Mouse (Mus musculus): Measurements from ENCODE around the gene Erc2. TPM values are rescaled to one million over a fixed set of nuclear protein-coding genes. Genes with fewer than 3 reads are reported as not detected.

Erc2 gene
- polyA plus RNA-seq, 1 experiment from 2014 or later = 13.1 TPM

- H3K4me1 ChIP-seq (ENCODE audit: control insufficient read depth, insufficient read depth, low read length) = no peaks in the 10 kb centered on the region
- H3K36me3 ChIP-seq (ENCODE audit: control insufficient read depth, insufficient read depth, low read length) = no peaks in the 10 kb centered on the region
- H3K27ac ChIP-seq (ENCODE audit: low read depth, low read length) = no peak overlapping the region
- 62% methylated on average over 2 of the region's 2 CpGs for WGBS
- no peak overlapping the region for H3K4me2 ChIP-seq (ENCODE audit: low read depth)
- H3K4me3 ChIP-seq (ENCODE audit: low read depth, low read length) = no peak overlapping the region
- no peaks in the 10 kb centered on the region for H3K9me3 ChIP-seq (ENCODE audit: control insufficient read depth, low read length)
- no peaks in the 10 kb centered on the region for H3K27me3 ChIP-seq (ENCODE audit: control insufficient read depth, insufficient read depth, low read length)
- ATAC-seq (ENCODE audit: insufficient read depth, low FRiP score, low TSS enrichment) (no peak), DNase-seq (ENCODE audit: low spot score) (no peak)
- H3K9ac ChIP-seq (ENCODE audit: low read length) = no peak overlapping the region
Observed at GRCm38 (mm10) chr14:27642981-27643380, 20.8 kb downstream of the Erc2 start.

- 57% methylated on average over 11 of the region's 11 CpGs for WGBS
- Histone ChIP-seq H3K9me3 (ENCODE audit: control insufficient read depth, low read length) (no peaks in the 10 kb centered on the region), H3K4me2 (ENCODE audit: low read depth) (no peak overlapping the region), H3K4me3 (ENCODE audit: low read depth, low read length) (no peak overlapping the region), H3K4me1 (ENCODE audit: control insufficient read depth, insufficient read depth, low read length) (no peaks in the 10 kb centered on the region), H3K27ac (ENCODE audit: low read depth, low read length) (no peak overlapping the region), H3K9ac (ENCODE audit: low read length) (no peak overlapping the region), H3K36me3 (ENCODE audit: control insufficient read depth, insufficient read depth, low read length) (no peaks in the 10 kb centered on the region), H3K27me3 (ENCODE audit: control insufficient read depth, insufficient read depth, low read length) (no peaks in the 10 kb centered on the region)
- ATAC-seq (ENCODE audit: insufficient read depth, low FRiP score, low TSS enrichment) = no peak
- no peak for DNase-seq (ENCODE audit: low spot score)
Observed at GRCm38 (mm10) chr14:27654670-27655069, 32.4 kb downstream of the Erc2 start.

- no peak overlapping the region for H3K27ac ChIP-seq (ENCODE audit: low read depth, low read length)
- no peaks in the 10 kb centered on the region for H3K36me3 ChIP-seq (ENCODE audit: control insufficient read depth, insufficient read depth, low read length)
- no peak overlapping the region for H3K4me2 ChIP-seq (ENCODE audit: low read depth)
- DNase-seq (ENCODE audit: low spot score) = no peak
- H3K9ac ChIP-seq (ENCODE audit: low read length) = no peak overlapping the region
- no peaks in the 10 kb centered on the region for H3K27me3 ChIP-seq (ENCODE audit: control insufficient read depth, insufficient read depth, low read length)
- no peaks in the 10 kb centered on the region for H3K9me3 ChIP-seq (ENCODE audit: control insufficient read depth, low read length)
- 88% methylated on average over 3 of the region's 3 CpGs for WGBS
- ATAC-seq (ENCODE audit: insufficient read depth, low FRiP score, low TSS enrichment) = no peak
- H3K4me1 ChIP-seq (ENCODE audit: control insufficient read depth, insufficient read depth, low read length) = no peaks in the 10 kb centered on the region
- H3K4me3 ChIP-seq (ENCODE audit: low read depth, low read length) = no peak overlapping the region
Observed at GRCm38 (mm10) chr14:27658616-27659015, 36.4 kb downstream of the Erc2 start.

- Histone ChIP-seq H3K27ac (ENCODE audit: low read depth, low read length) (no peak overlapping the region), H3K9ac (ENCODE audit: low read length) (no peak overlapping the region), H3K4me1 (ENCODE audit: control insufficient read depth, insufficient read depth, low read length) (no peaks in the 10 kb centered on the region), H3K4me2 (ENCODE audit: low read depth) (no peak overlapping the region), H3K36me3 (ENCODE audit: control insufficient read depth, insufficient read depth, low read length) (no peaks in the 10 kb centered on the region), H3K27me3 (ENCODE audit: control insufficient read depth, insufficient read depth, low read length) (no peaks in the 10 kb centered on the region), H3K4me3 (ENCODE audit: low read depth, low read length) (no peak overlapping the region), H3K9me3 (ENCODE audit: control insufficient read depth, low read length) (no peaks in the 10 kb centered on the region)
- no peak for ATAC-seq (ENCODE audit: insufficient read depth, low FRiP score, low TSS enrichment)
- DNase-seq (ENCODE audit: low spot score) = peak; percentile 24
- WGBS = 86% methylated on average over 4 of the region's 4 CpGs
Observed at GRCm38 (mm10) chr14:27661466-27661865, 39.2 kb downstream of the Erc2 start.

GRCm38 (mm10) chr14:27662251-27662650, 40.0 kb downstream of the Erc2 start:
- DNase-seq (ENCODE audit: low spot score) = no peak
- H3K9me3 ChIP-seq (ENCODE audit: control insufficient read depth, low read length) = no peaks in the 10 kb centered on the region
- H3K36me3 ChIP-seq (ENCODE audit: control insufficient read depth, insufficient read depth, low read length) = no peaks in the 10 kb centered on the region
- no peak overlapping the region for H3K27ac ChIP-seq (ENCODE audit: low read depth, low read length)
- H3K4me3 ChIP-seq (ENCODE audit: low read depth, low read length) = no peak overlapping the region
- no peak overlapping the region for H3K4me2 ChIP-seq (ENCODE audit: low read depth)
- ATAC-seq (ENCODE audit: insufficient read depth, low FRiP score, low TSS enrichment) = no peak
- H3K4me1 ChIP-seq (ENCODE audit: control insufficient read depth, insufficient read depth, low read length) = no peaks in the 10 kb centered on the region
- H3K9ac ChIP-seq (ENCODE audit: low read length) = no peak overlapping the region
- no peaks in the 10 kb centered on the region for H3K27me3 ChIP-seq (ENCODE audit: control insufficient read depth, insufficient read depth, low read length)

GRCm38 (mm10) chr14:27667016-27667852, 45.0 kb downstream of the Erc2 start:
- no peak overlapping the region for H3K4me3 ChIP-seq (ENCODE audit: low read depth, low read length)
- H3K4me1 ChIP-seq (ENCODE audit: control insufficient read depth, insufficient read depth, low read length) = no peaks in the 10 kb centered on the region
- no peaks in the 10 kb centered on the region for H3K9me3 ChIP-seq (ENCODE audit: control insufficient read depth, low read length)
- no peak overlapping the region for H3K4me2 ChIP-seq (ENCODE audit: low read depth)
- WGBS = 89% methylated on average over 11 of the region's 11 CpGs
- no peak overlapping the region for H3K27ac ChIP-seq (ENCODE audit: low read depth, low read length)
- H3K9ac ChIP-seq (ENCODE audit: low read length) = no peak overlapping the region
- H3K36me3 ChIP-seq (ENCODE audit: control insufficient read depth, insufficient read depth, low read length) = no peaks in the 10 kb centered on the region
- no peak for ATAC-seq (ENCODE audit: insufficient read depth, low FRiP score, low TSS enrichment)
- H3K27me3 ChIP-seq (ENCODE audit: control insufficient read depth, insufficient read depth, low read length) = no peaks in the 10 kb centered on the region
- DNase-seq (ENCODE audit: low spot score) = no peak

- ATAC-seq (ENCODE audit: insufficient read depth, low FRiP score, low TSS enrichment) (no peak), DNase-seq (ENCODE audit: low spot score) (no peak)
- no peak overlapping the region for H3K4me3 ChIP-seq (ENCODE audit: low read depth, low read length)
- H3K4me2 ChIP-seq (ENCODE audit: low read depth) = no peak overlapping the region
- no peaks in the 10 kb centered on the region for H3K27me3 ChIP-seq (ENCODE audit: control insufficient read depth, insufficient read depth, low read length)
- no peak overlapping the region for H3K9ac ChIP-seq (ENCODE audit: low read length)
- no peaks in the 10 kb centered on the region for H3K4me1 ChIP-seq (ENCODE audit: control insufficient read depth, insufficient read depth, low read length)
- no peak overlapping the region for H3K27ac ChIP-seq (ENCODE audit: low read depth, low read length)
- 76% methylated on average over 6 of the region's 6 CpGs for WGBS
- H3K9me3 ChIP-seq (ENCODE audit: control insufficient read depth, low read length) = no peaks in the 10 kb centered on the region
- H3K36me3 ChIP-seq (ENCODE audit: control insufficient read depth, insufficient read depth, low read length) = no peaks in the 10 kb centered on the region
Observed at GRCm38 (mm10) chr14:27668151-27668550, 45.9 kb downstream of the Erc2 start.

DNA sequence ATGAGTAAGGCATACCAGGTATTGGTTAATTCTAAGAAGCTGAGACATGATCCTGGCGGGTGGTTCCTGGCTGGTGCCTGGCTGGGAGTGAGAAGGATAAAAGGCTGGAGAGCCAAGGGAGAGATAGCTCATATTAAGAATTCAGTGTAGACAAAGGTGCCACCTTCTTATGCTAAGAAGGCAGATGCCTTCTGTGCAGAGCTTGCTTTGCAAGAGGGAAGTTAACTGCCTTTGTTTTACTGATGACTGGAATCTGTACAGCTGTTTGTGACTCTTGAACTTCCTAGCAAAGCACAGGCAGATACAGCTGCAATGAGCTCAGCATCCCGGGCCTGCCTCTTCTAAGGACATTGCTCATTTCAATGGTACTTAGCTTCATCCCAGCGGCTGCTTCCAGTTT, 47.7 kb downstream of the Erc2 start:
- H3K9me3 ChIP-seq (ENCODE audit: control insufficient read depth, low read length) = no peaks in the 10 kb centered on the region
- no peaks in the 10 kb centered on the region for H3K27me3 ChIP-seq (ENCODE audit: control insufficient read depth, insufficient read depth, low read length)
- no peaks in the 10 kb centered on the region for H3K4me1 ChIP-seq (ENCODE audit: control insufficient read depth, insufficient read depth, low read length)
- DNase-seq (ENCODE audit: low spot score) (no peak), ATAC-seq (ENCODE audit: insufficient read depth, low FRiP score, low TSS enrichment) (no peak)
- no peak overlapping the region for H3K9ac ChIP-seq (ENCODE audit: low read length)
- H3K4me3 ChIP-seq (ENCODE audit: low read depth, low read length) = no peak overlapping the region
- H3K4me2 ChIP-seq (ENCODE audit: low read depth) = no peak overlapping the region
- no peaks in the 10 kb centered on the region for H3K36me3 ChIP-seq (ENCODE audit: control insufficient read depth, insufficient read depth, low read length)
- no peak overlapping the region for H3K27ac ChIP-seq (ENCODE audit: low read depth, low read length)
- WGBS = 83% methylated on average over 3 of the region's 3 CpGs

DNA sequence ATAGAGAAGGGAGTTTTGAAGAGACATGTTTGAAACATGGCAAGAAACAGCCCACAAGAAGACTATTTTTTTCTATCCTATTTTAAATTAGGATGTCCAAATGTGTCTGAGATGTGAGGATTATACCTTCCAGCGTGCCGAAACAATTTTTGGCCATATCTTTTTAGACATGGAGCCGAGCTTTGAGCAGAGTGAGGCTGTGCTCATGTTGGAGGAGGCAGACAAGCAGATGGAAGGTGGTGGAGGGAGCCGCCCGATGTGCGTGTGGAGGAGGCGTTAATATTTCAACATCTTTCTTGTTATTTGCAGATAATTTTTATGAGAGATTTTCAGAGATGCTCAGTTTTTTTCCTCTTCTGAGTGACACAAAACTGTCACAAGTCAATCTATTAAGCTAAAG, 50.5 kb downstream of the Erc2 start:
- ATAC-seq (ENCODE audit: insufficient read depth, low FRiP score, low TSS enrichment) (no peak), DNase-seq (ENCODE audit: low spot score) (no peak)
- no peak overlapping the region for H3K9ac ChIP-seq (ENCODE audit: low read length)
- no peaks in the 10 kb centered on the region for H3K4me1 ChIP-seq (ENCODE audit: control insufficient read depth, insufficient read depth, low read length)
- H3K27ac ChIP-seq (ENCODE audit: low read depth, low read length) = no peak overlapping the region
- no peaks in the 10 kb centered on the region for H3K36me3 ChIP-seq (ENCODE audit: control insufficient read depth, insufficient read depth, low read length)
- H3K4me2 ChIP-seq (ENCODE audit: low read depth) = no peak overlapping the region
- WGBS = 96% methylated on average over 7 of the region's 7 CpGs
- H3K27me3 ChIP-seq (ENCODE audit: control insufficient read depth, insufficient read depth, low read length) = no peaks in the 10 kb centered on the region
- no peaks in the 10 kb centered on the region for H3K9me3 ChIP-seq (ENCODE audit: control insufficient read depth, low read length)
- no peak overlapping the region for H3K4me3 ChIP-seq (ENCODE audit: low read depth, low read length)
